Mouse (Mus musculus) left cerebral cortex, adult 9 months (tissue): ENCODE measurements at regions not wholly inside any gene's neighbourhood (a gene's known extent, or its start where the extent isn't known, plus 50 kb on each side); places are given as distances from the start of the nearest gene placed in this dataset.
A peak's percentile ranks its signal among the peaks of the same experiment; 100 is the strongest.
"Not testable (repeated sequence)": the region's sequence is repeated elsewhere in the genome, so short reads cannot be mapped to it uniquely, and the experiment has no call there.

Source experiments
- DNase-seq, 2 experiments: peaks; one replicate each; pipeline ENCODE4 v3.0.0; 2022; ENCODE audit warnings: low spot score in 2 of 2

GRCm38 (mm10) chr8:99763012-99763411 lies 346.7 kb upstream of the Cdh8 start:
- no peak for DNase-seq

GRCm38 (mm10) chr8:99736190-99736589 lies 319.9 kb upstream of the Cdh8 start:
- no peak for DNase-seq

- no peak for DNase-seq
Measured at GRCm38 (mm10) chr8:99724626-99725218, 308.5 kb upstream of the Cdh8 start.

GRCm38 (mm10) chr8:99718927-99719326 lies 302.7 kb upstream of the Cdh8 start:
- DNase-seq: no peak

GRCm38 (mm10) chr8:99681673-99682072 lies 265.4 kb upstream of the Cdh8 start:
- DNase-seq: peak in 1 of 2 experiments; percentile 4

- DNase-seq: not testable (repeated sequence)
Measured at GRCm38 (mm10) chr8:99679253-99679899, 263.1 kb upstream of the Cdh8 start.

GRCm38 (mm10) chr8:99667693-99668092 lies 251.4 kb upstream of the Cdh8 start:
- DNase-seq: not testable (repeated sequence)

GRCm38 (mm10) chr8:99651302-99651621 lies 235.0 kb upstream of the Cdh8 start:
- DNase-seq: no peak

GRCm38 (mm10) chr8:99650587-99651301 lies 234.5 kb upstream of the Cdh8 start:
- DNase-seq: no peak

- DNase-seq: no peak
Measured at GRCm38 (mm10) chr8:99640543-99640942, 224.3 kb upstream of the Cdh8 start.

GRCm38 (mm10) chr8:99630958-99631357 lies 214.7 kb upstream of the Cdh8 start:
- DNase-seq: peak in 1 of 2 experiments; percentile 2

GRCm38 (mm10) chr8:99621626-99622025 lies 205.4 kb upstream of the Cdh8 start:
- DNase-seq: no peak

- peak in 1 of 2 experiments; percentile 5 for DNase-seq
Measured at GRCm38 (mm10) chr8:99604327-99604726, 188.1 kb upstream of the Cdh8 start.

GRCm38 (mm10) chr8:99591308-99592004 lies 175.2 kb upstream of the Cdh8 start:
- DNase-seq: no peak

GRCm38 (mm10) chr8:99544102-99544501 lies 127.8 kb upstream of the Cdh8 start:
- DNase-seq: no peak

GRCm38 (mm10) chr8:99532686-99533415 lies 116.6 kb upstream of the Cdh8 start:
- peak; percentile 14 to 46 for DNase-seq

GRCm38 (mm10) chr8:99502055-99502454 lies 85.8 kb upstream of the Cdh8 start:
- DNase-seq: no peak
